Mouse (Mus musculus): ENCODE results near the gene Cgrrf1. TPM values are rescaled to one million over a fixed set of nuclear protein-coding genes. Genes with fewer than 3 reads are reported as not detected.

Cgrrf1 gene
- polyA plus RNA-seq, 1 experiment from 2014 or later, result 20.2 TPM

- Histone ChIP-seq H3K27me3 (replicated peaks) (peaks cover 9% of the 10 kb centered on the region), H3K36me3 (no peaks in the 10 kb centered on the region), H3K27ac (replicated peaks) (no peak overlapping the region), H3K4me2 (no peak overlapping the region), H3K9me3 (replicated peaks) (no peaks in the 10 kb centered on the region), H3K4me1 (peaks cover 6% of the 10 kb centered on the region; the same call in 1 of the 2 replicates), H3K4me3 (replicated peaks) (no peak overlapping the region), H3K9ac (replicated peaks) (no peak overlapping the region)
- no peak for ATAC-seq (ENCODE audit: low FRiP score)
- WGBS, result 70% methylated on average over 1 of the region's 1 CpGs
Observed at GRCm38 (mm10) chr14:46827430-46827829, 4.5 kb upstream of the Cgrrf1 start.

- Histone ChIP-seq H3K27ac (replicated peaks) (no peak overlapping the region; the same call in 1 of the 2 replicates), H3K9me3 (replicated peaks) (no peaks in the 10 kb centered on the region), H3K4me2 (peak overlapping the region; percentile 92), H3K27me3 (replicated peaks) (no peaks in the 10 kb centered on the region; the same call in 1 of the 2 replicates), H3K4me3 (replicated peaks) (peak overlapping the region; percentile 55), H3K36me3 (no peaks in the 10 kb centered on the region), H3K4me1 (peaks cover 13% of the 10 kb centered on the region), H3K9ac (replicated peaks) (no peak overlapping the region)
- 3% methylated on average over 4 of the region's 4 CpGs for WGBS
- ATAC-seq (ENCODE audit: low FRiP score), result no peak
Observed at GRCm38 (mm10) chr14:46831295-46831694, 630 bp upstream of the Cgrrf1 start.

- Histone ChIP-seq H3K36me3 (no peaks in the 10 kb centered on the region), H3K4me2 (peak overlapping the region; percentile 92), H3K9ac (replicated peaks) (peak overlapping the region; percentile 71), H3K27me3 (replicated peaks) (no peaks in the 10 kb centered on the region; the same call in 1 of the 2 replicates), H3K27ac (replicated peaks) (no peak overlapping the region), H3K9me3 (replicated peaks) (no peaks in the 10 kb centered on the region), H3K4me1 (peaks cover 13% of the 10 kb centered on the region), H3K4me3 (replicated peaks) (peak overlapping the region; percentile 55)
- WGBS, result 7% methylated on average over 40 of the region's 40 CpGs
- ATAC-seq (ENCODE audit: low FRiP score), result no peak; the same call in none of the 2 replicates
Observed at GRCm38 (mm10) chr14:46832354-46833272, 688 bp downstream of the Cgrrf1 start.

GRCm38 (mm10) chr14:46839326-46839725, 7.4 kb downstream of the Cgrrf1 start:
- Histone ChIP-seq H3K4me3 (replicated peaks) (no peak overlapping the region), H3K36me3 (peaks cover 16% of the 10 kb centered on the region), H3K27ac (replicated peaks) (no peak overlapping the region), H3K4me2 (no peak overlapping the region), H3K4me1 (no peaks in the 10 kb centered on the region), H3K9ac (replicated peaks) (no peak overlapping the region), H3K9me3 (replicated peaks) (no peaks in the 10 kb centered on the region), H3K27me3 (replicated peaks) (no peaks in the 10 kb centered on the region)
- ATAC-seq (ENCODE audit: low FRiP score), result no peak
- 80% methylated on average over 4 of the region's 4 CpGs for WGBS

GRCm38 (mm10) chr14:46845706-46846105, 13.8 kb downstream of the Cgrrf1 start:
- no peak overlapping the region for H3K4me3 ChIP-seq (replicated peaks)
- H3K9me3 ChIP-seq (replicated peaks), result no peaks in the 10 kb centered on the region
- H3K9ac ChIP-seq (replicated peaks), result no peak overlapping the region
- H3K27ac ChIP-seq (replicated peaks), result no peak overlapping the region
- H3K4me2 ChIP-seq, result no peak overlapping the region
- H3K4me1 ChIP-seq, result no peaks in the 10 kb centered on the region
- no peak for ATAC-seq (ENCODE audit: low FRiP score)
- H3K27me3 ChIP-seq (replicated peaks), result no peaks in the 10 kb centered on the region
- WGBS, result 93% methylated on average over 11 of the region's 11 CpGs
- peaks cover 19% of the 10 kb centered on the region for H3K36me3 ChIP-seq

- Histone ChIP-seq H3K4me2 (no peak overlapping the region), H3K36me3 (peaks cover 4% of the 10 kb centered on the region; the same call in 1 of the 2 replicates), H3K9ac (replicated peaks) (no peak overlapping the region), H3K4me3 (replicated peaks) (no peak overlapping the region), H3K9me3 (replicated peaks) (no peaks in the 10 kb centered on the region), H3K4me1 (no peaks in the 10 kb centered on the region), H3K27ac (replicated peaks) (no peak overlapping the region), H3K27me3 (replicated peaks) (no peaks in the 10 kb centered on the region)
- ATAC-seq (ENCODE audit: low FRiP score), result no peak
- whole genome bisulfite sequencing, result 92% methylated on average over 4 of the region's 4 CpGs
Observed at GRCm38 (mm10) chr14:46848063-46848590, 16.2 kb downstream of the Cgrrf1 start.

GRCm38 (mm10) chr14:46848736-46849135, 16.8 kb downstream of the Cgrrf1 start:
- peaks cover 4% of the 10 kb centered on the region; the same call in 1 of the 2 replicates for H3K36me3 ChIP-seq
- no peak overlapping the region for H3K4me3 ChIP-seq (replicated peaks)
- H3K4me2 ChIP-seq, result no peak overlapping the region
- no peaks in the 10 kb centered on the region for H3K27me3 ChIP-seq (replicated peaks)
- no peak overlapping the region for H3K9ac ChIP-seq (replicated peaks)
- no peaks in the 10 kb centered on the region for H3K4me1 ChIP-seq
- 77% methylated on average over 5 of the region's 5 CpGs for WGBS
- H3K27ac ChIP-seq (replicated peaks), result no peak overlapping the region
- no peak for ATAC-seq (ENCODE audit: low FRiP score)
- no peaks in the 10 kb centered on the region for H3K9me3 ChIP-seq (replicated peaks)

- no peak overlapping the region for H3K4me2 ChIP-seq
- ATAC-seq (ENCODE audit: low FRiP score), result no peak
- H3K27ac ChIP-seq (replicated peaks), result no peak overlapping the region
- no peak overlapping the region for H3K4me3 ChIP-seq (replicated peaks)
- H3K36me3 ChIP-seq, result peaks cover 4% of the 10 kb centered on the region; the same call in 1 of the 2 replicates
- H3K9me3 ChIP-seq (replicated peaks), result no peaks in the 10 kb centered on the region
- 90% methylated on average over 1 of the region's 1 CpGs for WGBS
- no peaks in the 10 kb centered on the region for H3K4me1 ChIP-seq
- no peak overlapping the region for H3K9ac ChIP-seq (replicated peaks)
- H3K27me3 ChIP-seq (replicated peaks), result no peaks in the 10 kb centered on the region
Observed at GRCm38 (mm10) chr14:46849769-46850168, 17.8 kb downstream of the Cgrrf1 start.

- Histone ChIP-seq H3K4me2 (no peak overlapping the region), H3K9ac (replicated peaks) (no peak overlapping the region), H3K27me3 (replicated peaks) (no peaks in the 10 kb centered on the region), H3K4me3 (replicated peaks) (no peak overlapping the region), H3K36me3 (no peaks in the 10 kb centered on the region), H3K9me3 (replicated peaks) (no peaks in the 10 kb centered on the region), H3K4me1 (no peaks in the 10 kb centered on the region), H3K27ac (replicated peaks) (no peak overlapping the region)
- WGBS, result 89% methylated on average over 11 of the region's 11 CpGs
- ATAC-seq (ENCODE audit: low FRiP score), result no peak
Observed at GRCm38 (mm10) chr14:46853677-46854076, 21.8 kb downstream of the Cgrrf1 start.

GRCm38 (mm10) chr14:46862922-46863321, 31.0 kb downstream of the Cgrrf1 start:
- H3K9ac ChIP-seq (replicated peaks), result no peak overlapping the region
- H3K27ac ChIP-seq (replicated peaks), result no peak overlapping the region
- H3K4me1 ChIP-seq, result no peaks in the 10 kb centered on the region
- H3K9me3 ChIP-seq (replicated peaks), result no peaks in the 10 kb centered on the region
- no peaks in the 10 kb centered on the region for H3K27me3 ChIP-seq (replicated peaks)
- no peaks in the 10 kb centered on the region for H3K36me3 ChIP-seq
- ATAC-seq (ENCODE audit: low FRiP score), result no peak
- H3K4me2 ChIP-seq, result no peak overlapping the region
- no peak overlapping the region for H3K4me3 ChIP-seq (replicated peaks)
- 93% methylated on average over 5 of the region's 5 CpGs for WGBS

- no peaks in the 10 kb centered on the region for H3K9me3 ChIP-seq (replicated peaks)
- no peak overlapping the region for H3K4me3 ChIP-seq (replicated peaks)
- H3K4me1 ChIP-seq, result peaks cover 29% of the 10 kb centered on the region
- H3K27ac ChIP-seq (replicated peaks), result no peak overlapping the region
- no peaks in the 10 kb centered on the region for H3K36me3 ChIP-seq
- 5% methylated on average over 10 of the region's 10 CpGs for WGBS
- no peak for ATAC-seq (ENCODE audit: low FRiP score)
- H3K4me2 ChIP-seq, result peak overlapping the region; percentile 94; the same call in 1 of the 2 replicates
- H3K9ac ChIP-seq (replicated peaks), result no peak overlapping the region
- peaks cover 13% of the 10 kb centered on the region for H3K27me3 ChIP-seq (replicated peaks)
Observed at GRCm38 (mm10) chr14:46880935-46881334, 49.0 kb downstream of the Cgrrf1 start.
